Mouse (Mus musculus) embryo, embryonic 11.5 days (tissue): Measurements from ENCODE around the gene Zfp512.
"Not testable (repeated sequence)": the region's sequence is repeated elsewhere in the genome, so short reads cannot be mapped to it uniquely, and the experiment has no call there.

Experiments used
- DNase-seq: peaks from one replicate; pipeline ENCODE4 v3.0.0-alpha.2; 2012; ENCODE audit warnings: low read depth, low spot score

The Zfp512 gene

GRCm38 (mm10) chr5:31451878-31452561 is at the start of gene Zfp512:
Gene Zfp512, plus strand, starts transcription at chr5:31452431.
- peak; percentile 90 for DNase-seq

- DNase-seq, result not testable (repeated sequence)
These were observed 17.5 kb upstream of the Zfp512 start for GRCm38 (mm10) chr5:31434727-31435126.

GRCm38 (mm10) chr5:31451336-31451735 is 895 bp upstream of the Zfp512 start:
- no peak for DNase-seq

GRCm38 (mm10) chr5:31452562-31452878 is 289 bp downstream of the Zfp512 start:
- DNase-seq, result no peak

- no peak for DNase-seq
These were observed 717 bp downstream of the Zfp512 start for GRCm38 (mm10) chr5:31452886-31453410.

GRCm38 (mm10) chr5:31467798-31468197 is 15.6 kb downstream of the Zfp512 start:
- no peak for DNase-seq

- DNase-seq, result no peak
These were observed 17.5 kb downstream of the Zfp512 start for GRCm38 (mm10) chr5:31469711-31470110.

GRCm38 (mm10) chr5:31470334-31470733 is 18.1 kb downstream of the Zfp512 start:
- no peak for DNase-seq

- no peak for DNase-seq
These were observed 28.3 kb downstream of the Zfp512 start for GRCm38 (mm10) chr5:31480536-31480935.

GRCm38 (mm10) chr5:31485440-31485839 is 33.2 kb downstream of the Zfp512 start, which contains the start of gene 4930548H24Rik:
Gene 4930548H24Rik, plus strand, starts transcription at chr5:31485740.
- no peak for DNase-seq

GRCm38 (mm10) chr5:31487889-31488288 is 35.7 kb downstream of the Zfp512 start:
- DNase-seq, result no peak

GRCm38 (mm10) chr5:31489116-31489769 is 37.0 kb downstream of the Zfp512 start:
- DNase-seq, result no peak

- no peak for DNase-seq
These were observed 39.8 kb downstream of the Zfp512 start for GRCm38 (mm10) chr5:31492031-31492430.

GRCm38 (mm10) chr5:31494513-31495297 is 42.5 kb downstream of the Zfp512 start, which contains the start of gene Gpn1:
Gene Gpn1, plus strand, starts transcription at chr5:31494741.
- DNase-seq, result peak; percentile 79

- no peak for DNase-seq
These were observed 52.6 kb downstream of the Zfp512 start for GRCm38 (mm10) chr5:31504843-31505242.

- no peak for DNase-seq
These were observed 60.2 kb downstream of the Zfp512 start for GRCm38 (mm10) chr5:31512481-31512880.

GRCm38 (mm10) chr5:31520556-31520955 is 68.3 kb downstream of the Zfp512 start:
- no peak for DNase-seq

GRCm38 (mm10) chr5:31526354-31527116 is 74.3 kb downstream of the Zfp512 start, which contains the start of gene Slc4a1ap:
Gene Slc4a1ap, plus strand, starts transcription at chr5:31526995.
- peak; percentile 66 for DNase-seq

- no peak for DNase-seq
These were observed 75.0 kb downstream of the Zfp512 start for GRCm38 (mm10) chr5:31527117-31527680.

GRCm38 (mm10) chr5:31527707-31528106 is 75.5 kb downstream of the Zfp512 start, which contains the start of gene Supt7l:
Gene Supt7l, minus strand, starts transcription at chr5:31527807.
- not testable (repeated sequence) for DNase-seq

- DNase-seq, result no peak
These were observed 76.3 kb downstream of the Zfp512 start for GRCm38 (mm10) chr5:31528560-31528959.
